Mouse (Mus musculus): ENCODE measurements around the gene Tmem151b. TPM values are rescaled to one million over a fixed set of nuclear protein-coding genes. Genes with fewer than 3 reads are reported as not detected.

Gene Tmem151b
- polyA plus RNA-seq, 1 experiment from 2014 or later = 29.3 TPM

- no peak overlapping the region for H3K27ac ChIP-seq (ENCODE audit: low read depth, low read length)
- 74% methylated on average over 7 of the region's 7 CpGs for WGBS
Observed at GRCm38 (mm10) chr17:45578843-45579242, 29.4 kb upstream of the Tmem151b start.

GRCm38 (mm10) chr17:45578242-45578641, 28.8 kb upstream of the Tmem151b start:
- Histone ChIP-seq H3K9ac (ENCODE audit: low read depth, low read length) (no peak overlapping the region), H3K9me3 (ENCODE audit: control insufficient read depth, low read length) (no peaks in the 10 kb centered on the region), H3K27ac (ENCODE audit: low read depth, low read length) (no peak overlapping the region), H3K27me3 (replicated peaks; ENCODE audit: control insufficient read depth, insufficient read depth, low read length) (no peaks in the 10 kb centered on the region), H3K36me3 (ENCODE audit: control insufficient read depth, insufficient read depth, low read length) (no peaks in the 10 kb centered on the region), H3K4me1 (ENCODE audit: control insufficient read depth, insufficient read depth, low read depth, low read length) (peaks cover 12% of the 10 kb centered on the region), H3K4me3 (ENCODE audit: low read length) (no peak overlapping the region), H3K4me2 (ENCODE audit: low read length) (no peak overlapping the region)
- 57% methylated on average over 5 of the region's 5 CpGs for WGBS
- no peak for ATAC-seq

More at GRCm38 (mm10) chr17:45578843-45579242, 29.4 kb upstream of the Tmem151b start:
- no peak overlapping the region for H3K9ac ChIP-seq (ENCODE audit: low read depth, low read length)
- H3K36me3 ChIP-seq (ENCODE audit: control insufficient read depth, insufficient read depth, low read length) = no peaks in the 10 kb centered on the region
- H3K27me3 ChIP-seq (replicated peaks; ENCODE audit: control insufficient read depth, insufficient read depth, low read length) = no peaks in the 10 kb centered on the region
- H3K4me2 ChIP-seq (ENCODE audit: low read length) = no peak overlapping the region
- H3K4me3 ChIP-seq (ENCODE audit: low read length) = no peak overlapping the region
- no peak for ATAC-seq
- H3K4me1 ChIP-seq (ENCODE audit: control insufficient read depth, insufficient read depth, low read depth, low read length) = peaks cover 12% of the 10 kb centered on the region
- no peaks in the 10 kb centered on the region for H3K9me3 ChIP-seq (ENCODE audit: control insufficient read depth, low read length)

- no peak overlapping the region; the same call in 1 of the 2 replicates for H3K4me3 ChIP-seq (ENCODE audit: low read length)
Observed at GRCm38 (mm10) chr17:45575123-45575897, 25.8 kb upstream of the Tmem151b start.

GRCm38 (mm10) chr17:45574129-45574761, 24.8 kb upstream of the Tmem151b start:
- Histone ChIP-seq H3K27ac (ENCODE audit: low read depth, low read length) (peak overlapping the region; percentile 98), H3K4me1 (ENCODE audit: control insufficient read depth, insufficient read depth, low read depth, low read length) (peaks cover 20% of the 10 kb centered on the region), H3K9ac (ENCODE audit: low read depth, low read length) (peak overlapping the region; percentile 99), H3K36me3 (ENCODE audit: control insufficient read depth, insufficient read depth, low read length) (peaks cover 18% of the 10 kb centered on the region), H3K9me3 (ENCODE audit: control insufficient read depth, low read length) (no peaks in the 10 kb centered on the region), H3K4me2 (ENCODE audit: low read length) (peak overlapping the region; percentile 84), H3K4me3 (ENCODE audit: low read length) (peak overlapping the region; percentile 100), H3K27me3 (replicated peaks; ENCODE audit: control insufficient read depth, insufficient read depth, low read length) (no peaks in the 10 kb centered on the region)
- ATAC-seq = peak; percentile 71
- whole genome bisulfite sequencing = under 1% methylated on average over 16 of the region's 17 CpGs

More at GRCm38 (mm10) chr17:45575123-45575897, 25.8 kb upstream of the Tmem151b start:
- H3K27ac ChIP-seq (ENCODE audit: low read depth, low read length) = peak overlapping the region; percentile 98
- ATAC-seq = no peak
- H3K9ac ChIP-seq (ENCODE audit: low read depth, low read length) = peak overlapping the region; percentile 99
- H3K36me3 ChIP-seq (ENCODE audit: control insufficient read depth, insufficient read depth, low read length) = peaks cover 8% of the 10 kb centered on the region
- WGBS = 94% methylated on average over 8 of the region's 8 CpGs
- no peaks in the 10 kb centered on the region for H3K27me3 ChIP-seq (replicated peaks; ENCODE audit: control insufficient read depth, insufficient read depth, low read length)
- peaks cover 20% of the 10 kb centered on the region for H3K4me1 ChIP-seq (ENCODE audit: control insufficient read depth, insufficient read depth, low read depth, low read length)
- no peaks in the 10 kb centered on the region for H3K9me3 ChIP-seq (ENCODE audit: control insufficient read depth, low read length)
- peak overlapping the region; percentile 84 for H3K4me2 ChIP-seq (ENCODE audit: low read length)

GRCm38 (mm10) chr17:45573780-45574123, 24.3 kb upstream of the Tmem151b start:
- H3K9me3 ChIP-seq (ENCODE audit: control insufficient read depth, low read length) = no peaks in the 10 kb centered on the region
- H3K27me3 ChIP-seq (replicated peaks; ENCODE audit: control insufficient read depth, insufficient read depth, low read length) = no peaks in the 10 kb centered on the region
- peak overlapping the region; percentile 98 for H3K27ac ChIP-seq (ENCODE audit: low read depth, low read length)
- WGBS = under 1% methylated on average over 18 of the region's 18 CpGs
- peak; percentile 76 for ATAC-seq
- peaks cover 20% of the 10 kb centered on the region for H3K4me1 ChIP-seq (ENCODE audit: control insufficient read depth, insufficient read depth, low read depth, low read length)
- peaks cover 23% of the 10 kb centered on the region for H3K36me3 ChIP-seq (ENCODE audit: control insufficient read depth, insufficient read depth, low read length)
- peak overlapping the region; percentile 100 for H3K4me3 ChIP-seq (ENCODE audit: low read length)
- H3K4me2 ChIP-seq (ENCODE audit: low read length) = peak overlapping the region; percentile 84
- H3K9ac ChIP-seq (ENCODE audit: low read depth, low read length) = peak overlapping the region; percentile 99

- H3K36me3 ChIP-seq (ENCODE audit: control insufficient read depth, insufficient read depth, low read length) = peaks cover 28% of the 10 kb centered on the region
- peak within 1 kb of the TSS; percentile 84 for H3K4me2 ChIP-seq (ENCODE audit: low read length)
- WGBS = under 1% methylated on average over 35 of the region's 41 CpGs
- H3K27me3 ChIP-seq (replicated peaks; ENCODE audit: control insufficient read depth, insufficient read depth, low read length) = no peaks in the 10 kb centered on the region
- peak; percentile 82 for ATAC-seq
- H3K4me1 ChIP-seq (ENCODE audit: control insufficient read depth, insufficient read depth, low read depth, low read length) = peaks cover 20% of the 10 kb centered on the region
- H3K4me3 ChIP-seq (ENCODE audit: low read length) = peak within 1 kb of the TSS; percentile 100
- H3K27ac ChIP-seq (ENCODE audit: low read depth, low read length) = peak within 1 kb of the TSS; percentile 98
- no peaks in the 10 kb centered on the region for H3K9me3 ChIP-seq (ENCODE audit: control insufficient read depth, low read length)
- peak within 1 kb of the TSS; percentile 99 for H3K9ac ChIP-seq (ENCODE audit: low read depth, low read length)
Observed at GRCm38 (mm10) chr17:45573087-45573779, 23.8 kb upstream of the Tmem151b start, which contains the start of gene Hsp90ab1. TSS of gene Hsp90ab1 (minus strand) at chr17:45573271.

GRCm38 (mm10) chr17:45572103-45573086, 22.9 kb upstream of the Tmem151b start:
- peaks cover 20% of the 10 kb centered on the region for H3K4me1 ChIP-seq (ENCODE audit: control insufficient read depth, insufficient read depth, low read depth, low read length)
- peak overlapping the region; percentile 100 for H3K4me3 ChIP-seq (ENCODE audit: low read length)
- H3K4me2 ChIP-seq (ENCODE audit: low read length) = peak overlapping the region; percentile 84
- WGBS = under 1% methylated on average over 46 of the region's 57 CpGs
- no peaks in the 10 kb centered on the region for H3K27me3 ChIP-seq (replicated peaks; ENCODE audit: control insufficient read depth, insufficient read depth, low read length)
- peak overlapping the region; percentile 99 for H3K9ac ChIP-seq (ENCODE audit: low read depth, low read length)
- peaks cover 32% of the 10 kb centered on the region for H3K36me3 ChIP-seq (ENCODE audit: control insufficient read depth, insufficient read depth, low read length)
- peak overlapping the region; percentile 98 for H3K27ac ChIP-seq (ENCODE audit: low read depth, low read length)
- no peaks in the 10 kb centered on the region for H3K9me3 ChIP-seq (ENCODE audit: control insufficient read depth, low read length)
- peak; percentile 50 for ATAC-seq

- H3K4me1 ChIP-seq (ENCODE audit: control insufficient read depth, insufficient read depth, low read depth, low read length) = peaks cover 21% of the 10 kb centered on the region
- ATAC-seq = no peak
- no peaks in the 10 kb centered on the region for H3K27me3 ChIP-seq (replicated peaks; ENCODE audit: control insufficient read depth, insufficient read depth, low read length)
- no peaks in the 10 kb centered on the region for H3K9me3 ChIP-seq (ENCODE audit: control insufficient read depth, low read length)
- peaks cover 43% of the 10 kb centered on the region for H3K36me3 ChIP-seq (ENCODE audit: control insufficient read depth, insufficient read depth, low read length)
- H3K27ac ChIP-seq (ENCODE audit: low read depth, low read length) = no peak overlapping the region
- 93% methylated on average over 4 of the region's 4 CpGs for WGBS
- no peak overlapping the region for H3K4me3 ChIP-seq (ENCODE audit: low read length)
- no peak overlapping the region for H3K4me2 ChIP-seq (ENCODE audit: low read length)
- H3K9ac ChIP-seq (ENCODE audit: low read depth, low read length) = no peak overlapping the region
Observed at GRCm38 (mm10) chr17:45569999-45570398, 20.5 kb upstream of the Tmem151b start.

Measured in hindbrain, embryonic 16.5 days (tissue).